Mouse (Mus musculus): ENCODE data around the gene Casz1.

Casz1 gene

DNA sequence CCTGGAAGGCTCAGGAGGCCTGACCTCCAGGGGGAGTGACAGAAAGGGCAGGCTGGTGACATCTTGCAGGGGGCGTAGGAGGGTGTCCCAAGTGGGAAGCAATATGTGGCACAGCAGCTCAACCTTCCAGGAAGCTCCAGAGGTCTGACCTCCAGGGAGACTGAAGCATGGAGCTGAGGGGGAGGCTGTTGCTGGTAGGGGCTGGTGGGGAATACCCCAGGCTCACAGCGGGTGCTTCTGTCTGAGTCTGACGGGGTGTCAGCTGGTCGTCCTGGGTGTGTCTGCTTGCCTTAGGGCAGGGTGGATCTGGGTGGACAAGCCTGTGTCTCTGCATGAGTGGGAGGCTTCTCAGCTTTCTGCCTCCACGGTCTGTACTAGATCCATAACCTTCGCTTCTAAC is 38.1 kb downstream of the Casz1 start:
- in situ Hi-C loops (cut with MboI; ENCODE audit: low sequenced_read_pairs): no loop called here

DNA sequence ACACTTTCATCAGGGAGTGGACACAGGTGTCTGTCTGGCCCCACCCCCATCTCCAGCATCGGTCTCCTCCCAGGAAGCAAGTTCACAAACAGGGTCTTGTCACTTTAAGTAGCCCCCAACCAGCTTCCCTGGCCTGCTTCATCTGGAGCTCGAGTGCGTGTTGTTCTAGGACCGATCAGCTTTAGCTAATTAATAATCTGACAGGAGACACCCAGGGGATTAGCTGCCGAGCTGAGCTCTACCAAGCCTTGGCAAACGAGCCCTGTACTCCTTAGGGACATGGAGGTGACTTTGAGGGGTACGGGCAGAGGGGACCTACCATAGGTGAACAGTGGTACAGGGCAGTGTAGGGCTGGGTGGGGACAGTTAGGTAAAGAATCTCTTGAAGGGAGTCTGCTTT is 40.7 kb downstream of the Casz1 start:
- in situ Hi-C loops (cut with MboI; ENCODE audit: low sequenced_read_pairs): no loop called here

DNA sequence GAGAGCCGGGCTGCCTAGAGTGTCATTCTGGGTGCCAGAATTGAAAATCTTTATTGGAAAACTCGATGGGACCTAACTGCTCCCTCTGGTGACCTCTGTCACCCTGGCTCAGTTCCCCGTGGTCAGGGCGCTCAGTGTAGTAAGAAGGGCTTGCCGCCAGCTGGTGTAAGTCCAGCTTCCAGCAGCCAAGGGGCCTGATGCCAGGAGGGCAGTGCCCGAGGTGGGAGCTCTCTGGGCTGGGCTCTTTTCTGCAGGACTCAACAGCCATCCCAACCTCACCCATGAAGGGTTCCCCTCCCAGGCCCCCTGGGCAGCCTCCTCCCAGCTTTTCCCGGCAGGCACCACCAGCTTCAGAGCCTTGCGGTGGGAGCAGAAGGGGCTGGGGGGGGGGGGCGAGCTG is 42.0 kb downstream of the Casz1 start:
- in situ Hi-C loops (cut with MboI; ENCODE audit: low sequenced_read_pairs): no loop called here

DNA sequence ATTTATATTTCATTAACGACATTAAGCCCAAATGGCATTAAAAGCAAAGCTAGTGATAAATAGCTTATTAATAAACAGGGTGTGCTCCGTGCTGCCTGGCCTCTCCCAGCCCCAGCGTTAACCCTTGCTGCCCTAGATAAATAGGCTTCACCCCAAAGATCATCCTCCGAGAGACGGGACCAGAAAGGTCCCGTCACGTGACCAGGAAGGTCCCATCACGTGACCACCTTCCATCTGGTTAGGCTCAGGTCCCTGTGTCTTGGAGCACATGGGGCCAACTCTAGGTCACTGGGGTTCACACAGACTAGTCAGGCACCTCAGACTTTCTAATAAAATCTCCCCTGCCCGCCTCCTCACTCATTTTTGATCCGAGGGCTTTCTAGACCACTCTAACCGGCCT is 42.5 kb downstream of the Casz1 start:
- in situ Hi-C loops (cut with MboI; ENCODE audit: low sequenced_read_pairs): no loop called here

DNA sequence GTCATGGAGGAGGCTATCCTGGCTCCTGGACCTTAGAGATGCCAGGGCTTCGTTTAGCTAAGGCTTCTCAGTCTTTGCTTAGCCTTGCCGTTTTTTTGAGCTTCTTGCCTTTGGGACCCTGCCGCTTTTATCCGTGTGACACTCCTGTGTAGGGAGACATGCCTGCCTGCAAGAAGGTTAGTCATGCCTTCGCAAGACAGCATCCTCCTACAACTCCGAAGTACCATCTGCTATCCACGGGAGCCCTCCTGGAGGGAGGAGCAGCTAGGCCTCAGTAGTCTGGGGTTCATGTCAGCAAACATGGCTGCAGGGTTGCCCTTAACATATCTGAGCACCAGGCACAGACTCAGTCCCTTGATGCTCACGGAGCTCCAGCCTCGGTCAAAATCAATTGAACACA is 43.4 kb downstream of the Casz1 start:
- in situ Hi-C loops (cut with MboI; ENCODE audit: low sequenced_read_pairs): no loop called here

GRCm38 (mm10) chr4:148849437-148849836 is 45.2 kb downstream of the Casz1 start:
- in situ Hi-C loops (cut with MboI; ENCODE audit: low sequenced_read_pairs): no loop called here

GRCm38 (mm10) chr4:148853057-148853456 is 48.8 kb downstream of the Casz1 start:
- in situ Hi-C loops (cut with MboI; ENCODE audit: low sequenced_read_pairs): no loop called here

- in situ Hi-C loops (cut with MboI; ENCODE audit: low sequenced_read_pairs): no loop called here
Measured at GRCm38 (mm10) chr4:148854093-148854492, 49.9 kb downstream of the Casz1 start.

GRCm38 (mm10) chr4:148855527-148855926 is 51.3 kb downstream of the Casz1 start:
- in situ Hi-C loops (cut with MboI; ENCODE audit: low sequenced_read_pairs): no loop called here

DNA sequence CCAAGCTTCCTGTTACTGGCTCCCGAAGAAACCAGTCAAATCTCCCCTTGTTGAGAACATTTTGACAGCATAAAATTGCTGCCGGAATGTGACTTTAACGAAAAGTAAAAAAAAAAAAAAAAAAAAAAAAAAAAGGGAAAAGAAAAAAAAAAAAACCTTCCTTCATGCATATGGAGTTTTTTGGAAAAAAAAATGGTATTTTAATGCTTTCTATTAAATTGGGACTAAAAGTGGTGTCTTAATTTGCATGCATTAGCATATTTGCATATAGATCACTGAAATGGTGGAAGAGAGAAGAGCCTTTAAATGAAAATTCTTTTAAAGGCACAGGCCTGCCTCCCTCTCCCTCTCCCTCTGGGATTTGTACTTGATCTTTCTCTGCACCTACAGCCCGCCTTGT is 52.0 kb downstream of the Casz1 start:
- in situ Hi-C loops (cut with MboI; ENCODE audit: low sequenced_read_pairs): no loop called here

GRCm38 (mm10) chr4:148857398-148858084 is 53.3 kb downstream of the Casz1 start:
- in situ Hi-C loops (cut with MboI; ENCODE audit: low sequenced_read_pairs): no loop called here

DNA sequence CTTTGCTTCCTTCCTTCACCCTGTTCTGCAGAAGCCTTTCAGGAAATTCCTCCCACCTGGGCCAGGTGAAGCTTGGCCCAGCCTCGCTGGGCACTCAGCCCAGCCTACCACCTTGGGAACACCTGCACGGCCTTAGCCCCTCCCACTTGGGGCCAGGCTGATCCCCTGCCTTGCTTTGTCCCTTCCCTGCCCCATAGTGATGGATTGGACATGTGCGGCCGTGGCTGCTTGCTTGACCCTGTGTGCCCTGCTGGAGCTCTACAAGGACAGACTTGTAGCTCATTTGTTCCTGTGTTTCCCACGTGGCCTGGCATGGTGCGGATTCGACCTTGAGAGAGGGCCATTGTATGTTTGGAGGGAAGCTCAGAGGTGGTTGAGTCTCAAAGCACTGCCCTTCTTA is 54.0 kb downstream of the Casz1 start:
- in situ Hi-C loops (cut with MboI; ENCODE audit: low sequenced_read_pairs): no loop called here

- in situ Hi-C loops (cut with MboI; ENCODE audit: low sequenced_read_pairs): no loop called here
Measured at GRCm38 (mm10) chr4:148859415-148859814, 55.2 kb downstream of the Casz1 start.

- in situ Hi-C loops (cut with MboI; ENCODE audit: low sequenced_read_pairs): no loop called here
Measured at GRCm38 (mm10) chr4:148859906-148860491, 55.8 kb downstream of the Casz1 start.

DNA sequence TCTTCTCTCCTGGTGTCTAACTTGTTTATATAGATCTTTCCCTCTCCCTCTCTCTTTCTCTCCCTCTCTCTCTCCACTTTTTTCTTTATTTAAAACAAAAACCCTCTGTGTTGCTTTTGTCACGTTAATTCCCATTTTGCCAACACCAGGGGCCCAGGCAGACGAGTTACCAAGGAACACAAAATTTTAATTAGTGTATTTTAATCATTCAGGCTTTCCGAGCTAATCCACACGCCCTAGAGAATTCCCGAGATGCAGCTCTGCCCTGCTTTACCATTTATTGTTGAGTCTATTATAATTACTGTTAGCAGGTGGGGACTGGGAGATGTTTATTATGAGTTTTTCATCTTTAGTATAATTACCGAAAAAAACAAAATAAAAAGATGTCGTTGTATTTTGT is 56.4 kb downstream of the Casz1 start:
- in situ Hi-C loops (cut with MboI; ENCODE audit: low sequenced_read_pairs): no loop called here

GRCm38 (mm10) chr4:148866812-148867470 is 62.7 kb downstream of the Casz1 start:
- in situ Hi-C loops (cut with MboI; ENCODE audit: low sequenced_read_pairs): no loop called here

DNA sequence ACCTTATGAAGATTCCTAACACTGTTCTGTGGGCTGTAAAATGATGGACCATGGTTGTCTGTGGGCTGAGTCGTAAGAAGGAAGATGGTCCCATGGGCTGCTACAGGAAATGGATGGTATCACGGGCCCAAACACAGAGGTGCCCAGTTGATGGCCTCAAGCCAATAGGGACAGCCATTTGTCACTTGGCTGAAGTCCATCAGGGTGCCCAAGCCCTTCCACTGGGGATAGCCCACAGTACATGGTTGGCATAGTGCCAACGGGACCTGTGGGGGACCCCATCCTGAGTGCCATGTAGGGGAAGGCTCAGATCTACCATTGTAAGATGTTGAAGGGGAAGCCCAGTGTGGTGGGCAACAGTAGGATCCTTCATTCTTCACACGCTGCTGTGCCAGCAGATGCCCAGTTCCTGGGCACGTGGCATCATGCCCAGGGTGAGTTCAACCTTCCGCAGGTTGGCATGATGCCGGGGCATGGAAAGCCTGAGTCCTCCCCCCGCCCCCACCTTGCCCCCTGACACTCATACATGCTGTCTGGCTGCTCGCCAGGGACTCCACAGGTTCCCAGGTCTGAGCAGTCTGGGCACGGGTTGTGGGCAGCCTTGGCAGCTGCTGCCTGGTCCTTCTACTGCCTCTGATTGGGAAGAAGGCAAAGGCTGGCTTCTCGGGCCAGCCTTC is 63.6 kb downstream of the Casz1 start:
- in situ Hi-C loops (cut with MboI; ENCODE audit: low sequenced_read_pairs): no loop called here

- in situ Hi-C loops (cut with MboI; ENCODE audit: low sequenced_read_pairs): no loop called here
Measured at GRCm38 (mm10) chr4:148869566-148869965, 65.3 kb downstream of the Casz1 start.

GRCm38 (mm10) chr4:148870496-148870895 is 66.3 kb downstream of the Casz1 start:
- in situ Hi-C loops (cut with MboI; ENCODE audit: low sequenced_read_pairs): no loop called here

- in situ Hi-C loops (cut with MboI; ENCODE audit: low sequenced_read_pairs): no loop called here
Measured at GRCm38 (mm10) chr4:148871751-148872334, 67.6 kb downstream of the Casz1 start.

- in situ Hi-C loops (cut with MboI; ENCODE audit: low sequenced_read_pairs): no loop called here
Measured at GRCm38 (mm10) chr4:148872372-148872771, 68.1 kb downstream of the Casz1 start.

Measured in CH12F3 (cell line).